Mouse (Mus musculus) ovary, postnatal 14 days (tissue): ENCODE measurements around the gene Rbbp7.

Source experiments
- DNase-seq: peaks from one replicate; pipeline ENCODE4 v3.0.0; 2022; ENCODE audit warnings: low spot score

Rbbp7 gene

GRCm38 (mm10) chrX:162828016-162828415, 67.8 kb downstream of the Rbbp7 start:
- DNase-seq = no peak
